Mouse (Mus musculus) G1E (cell line): ENCODE data around the gene Glt8d2. TPM values are rescaled to one million over a fixed set of nuclear protein-coding genes. Genes with fewer than 3 reads are reported as not detected.
A peak's percentile ranks its signal among the peaks of the same experiment; 100 is the strongest.
"Not testable (repeated sequence)": the region's sequence is repeated elsewhere in the genome, so short reads cannot be mapped to it uniquely, and the experiment has no call there.

Source experiments
- ATAC-seq: 2 replicates; pipeline ENCODE4 v1.8.0; 2016; ENCODE audit warnings: mild to moderate bottlenecking; ENCODE audit not compliant: insufficient number of reproducible peaks, poor library complexity, low FRiP score, severe bottlenecking; ENCODE audit errors: extremely low read depth
- DNase-seq: peaks from one replicate; pipeline ENCODE4 v3.0.0; 2012; ENCODE audit warnings: low spot score
- H3K27me3 ChIP-seq: 2 replicates; pipeline ENCODE4 v1.6.1; 2012; ENCODE audit warnings: mild to moderate bottlenecking, low read length, inconsistent platforms; ENCODE audit not compliant: insufficient read depth
- H3K36me3 ChIP-seq: replicated peaks from 2 replicates; pipeline ENCODE3; 2012; ENCODE audit warnings: mild to moderate bottlenecking, inconsistent platforms
- H3K4me1 ChIP-seq: 2 replicates; pipeline ENCODE4 v1.6.1; 2012; ENCODE audit warnings: low read depth, low read length, inconsistent platforms, mixed read lengths; ENCODE audit not compliant: insufficient read depth
- H3K4me3 ChIP-seq: 2 replicates; pipeline ENCODE4 v1.5.1; 2012; ENCODE audit warnings: low read depth, mild to moderate bottlenecking, inconsistent platforms, low read length, moderate library complexity, mixed read lengths
- H3K9me3 ChIP-seq: replicated peaks from 2 replicates; pipeline ENCODE4 v1.6.1; 2012; ENCODE audit warnings: inconsistent platforms
- CTCF ChIP-seq: IDR thresholded peaks from 2 replicates; pipeline ENCODE4 v1.5.1; 2012; ENCODE audit warnings: low read depth, low read length, inconsistent platforms, mixed read lengths
- GATA1 ChIP-seq: IDR thresholded peaks from 2 replicates; pipeline ENCODE4 v1.6.1; 2012; ENCODE audit warnings: borderline replicate concordance, low read length, inconsistent platforms, mixed read lengths
- GATA2 ChIP-seq: IDR thresholded peaks from 2 replicates; pipeline ENCODE4 v1.6.1; 2012; ENCODE audit warnings: low read depth, low read length, inconsistent platforms, borderline replicate concordance
- POLR2AphosphoS5 ChIP-seq: IDR thresholded peaks from 2 replicates; pipeline ENCODE4 v1.6.1; 2012; ENCODE audit warnings: low read depth, low read length, inconsistent platforms; ENCODE audit not compliant: insufficient replicate concordance
- TAL1 ChIP-seq: conservative IDR thresholded peaks from 2 replicates; pipeline ENCODE4 v1.6.1; 2012; ENCODE audit warnings: low read depth, low read length, inconsistent platforms, mixed read lengths
- polyA plus RNA-seq: library from polyadenylated mRNA; stranded (reverse); fragments of >175 nt; gene quantifications from 2 replicates; pipeline ENCODE4 v1.2.3, GENCODE M21; 2012
- total RNA-seq, 2 experiments: library from RNA; stranded (forward) in 1 of 2; stranded (reverse) in 1 of 2; fragments of 200-1000 nt in 1 of 2; fragments of >200 nt in 1 of 2; fragmentation: Nextera tagmentation in 1 of 2; gene quantifications; 2 replicates each; pipeline ENCODE4 v1.2.3; 2014 to 2017

Gene Glt8d2
- total and polyA plus RNA-seq, 3 experiments: 0.33 TPM; not detected in 2

GRCm38 (mm10) chr10:82636321-82636720, 54.1 kb downstream of the Glt8d2 start:
- DNase-seq (no peak), ATAC-seq (no peak)
- no peaks in the 10 kb centered on the region for H3K27me3 ChIP-seq
- H3K36me3 ChIP-seq: peaks cover 90% of the 10 kb centered on the region
- no peak overlapping the region for H3K4me3 ChIP-seq
- no peaks in the 10 kb centered on the region for H3K9me3 ChIP-seq
- TF ChIP-seq TAL1 (no peak), CTCF (no peak), GATA1 (no peak), POLR2AphosphoS5 (no peak), GATA2 (no peak)
- H3K4me1 ChIP-seq: peaks cover 17% of the 10 kb centered on the region

GRCm38 (mm10) chr10:82634348-82634747, 56.1 kb downstream of the Glt8d2 start:
- Histone ChIP-seq H3K27me3 (no peaks in the 10 kb centered on the region), H3K4me3 (no peak overlapping the region), H3K36me3 (peaks cover 75% of the 10 kb centered on the region), H3K9me3 (no peaks in the 10 kb centered on the region), H3K4me1 (peaks cover 27% of the 10 kb centered on the region)
- TF ChIP-seq TAL1 (no peak), CTCF (no peak), POLR2AphosphoS5 (no peak), GATA2 (no peak), GATA1 (no peak)
- DNase-seq: no peak
- ATAC-seq: no peak

GRCm38 (mm10) chr10:82632496-82633280, 57.8 kb downstream of the Glt8d2 start:
- H3K27me3 ChIP-seq: no peaks in the 10 kb centered on the region
- H3K4me3 ChIP-seq: no peak overlapping the region
- peaks cover 59% of the 10 kb centered on the region for H3K36me3 ChIP-seq
- no peaks in the 10 kb centered on the region for H3K9me3 ChIP-seq
- TF ChIP-seq CTCF (no peak), GATA2 (no peak), TAL1 (no peak), GATA1 (no peak), POLR2AphosphoS5 (no peak)
- H3K4me1 ChIP-seq: peaks cover 30% of the 10 kb centered on the region
- DNase-seq (no peak), ATAC-seq (no peak)

- TF ChIP-seq TAL1 (no peak), CTCF (no peak), POLR2AphosphoS5 (no peak), GATA1 (no peak), GATA2 (no peak)
- H3K4me3 ChIP-seq: peak overlapping the region; percentile 81; the same call in 1 of the 2 replicates
Measured at GRCm38 (mm10) chr10:82631133-82631532, 59.3 kb downstream of the Glt8d2 start.

GRCm38 (mm10) chr10:82630497-82630896, 60.0 kb downstream of the Glt8d2 start:
- H3K4me1 ChIP-seq: peaks cover 30% of the 10 kb centered on the region
- no peak for TF ChIP-seq GATA2
- ATAC-seq: no peak
- H3K27me3 ChIP-seq: no peaks in the 10 kb centered on the region
- H3K4me3 ChIP-seq: peak overlapping the region; percentile 81
- H3K36me3 ChIP-seq: peaks cover 42% of the 10 kb centered on the region
- no peak for DNase-seq
- H3K9me3 ChIP-seq: no peaks in the 10 kb centered on the region

More at GRCm38 (mm10) chr10:82631133-82631532, 59.3 kb downstream of the Glt8d2 start:
- H3K9me3 ChIP-seq: no peaks in the 10 kb centered on the region
- ATAC-seq: no peak
- H3K27me3 ChIP-seq: no peaks in the 10 kb centered on the region
- peaks cover 30% of the 10 kb centered on the region for H3K4me1 ChIP-seq
- no peak for DNase-seq
- H3K36me3 ChIP-seq: peaks cover 45% of the 10 kb centered on the region

GRCm38 (mm10) chr10:82629586-82630255, 60.7 kb downstream of the Glt8d2 start, which contains the start of gene Tdg:
TSS of gene Tdg (plus strand) at chr10:82629828.
- ATAC-seq (peak; percentile 93), DNase-seq (peak; percentile 91)
- peak within 1 kb of the TSS; percentile 81 for H3K4me3 ChIP-seq
- H3K4me1 ChIP-seq: peaks cover 30% of the 10 kb centered on the region
- H3K27me3 ChIP-seq, H3K9me3 ChIP-seq: not testable (repeated sequence)
- peaks cover 35% of the 10 kb centered on the region for H3K36me3 ChIP-seq
